Mouse (Mus musculus) liver, embryonic 14.5 days (tissue): ENCODE data around the gene Rnf150.

Experiments used
- CTCF ChIP-seq: IDR thresholded peaks from 2 replicates; pipeline ENCODE4 v1.5.1; 2016; ENCODE audit warnings: antibody characterized with exemption, low read depth, control low read depth
- EP300 ChIP-seq: IDR thresholded peaks from 2 replicates; pipeline ENCODE4 v1.6.1; 2016; ENCODE audit warnings: antibody characterized with exemption, low read depth

- TF ChIP-seq CTCF (no peak), EP300 (no peak)
Measured at GRCm38 (mm10) chr8:83109756-83110155, 246.6 kb downstream of the Rnf150 start.
